Mouse (Mus musculus) heart, postnatal 14 days (tissue): Measurements from ENCODE around the gene Kif2c. TPM values are rescaled to one million over a fixed set of nuclear protein-coding genes. Genes with fewer than 3 reads are reported as not detected.

Experiments used
- DNase-seq, 2 experiments: peaks; one replicate each; pipeline ENCODE4 v3.0.0; 2021 to 2022
- intact Hi-C: fragments of 180-260 bp; cut with DNase I; formaldehyde crosslinking; loops from one replicate; pipeline ENCODE4 v1.15.1; 2025
- microRNA-seq, 2 experiments: library from miRNA; unstranded; fragments of <30 nt; microRNA quantifications; one replicate each; pipeline ENCODE4 v1.2.0; 2021 to 2022
- total RNA-seq, 2 experiments: library from RNA; stranded (reverse); gene quantifications; 2 replicates each; pipeline ENCODE4 v1.2.3; 2021

Kif2c gene
- total RNA-seq, 2 experiments from 2014 or later: 1.7 to 3.4 TPM

DNA sequence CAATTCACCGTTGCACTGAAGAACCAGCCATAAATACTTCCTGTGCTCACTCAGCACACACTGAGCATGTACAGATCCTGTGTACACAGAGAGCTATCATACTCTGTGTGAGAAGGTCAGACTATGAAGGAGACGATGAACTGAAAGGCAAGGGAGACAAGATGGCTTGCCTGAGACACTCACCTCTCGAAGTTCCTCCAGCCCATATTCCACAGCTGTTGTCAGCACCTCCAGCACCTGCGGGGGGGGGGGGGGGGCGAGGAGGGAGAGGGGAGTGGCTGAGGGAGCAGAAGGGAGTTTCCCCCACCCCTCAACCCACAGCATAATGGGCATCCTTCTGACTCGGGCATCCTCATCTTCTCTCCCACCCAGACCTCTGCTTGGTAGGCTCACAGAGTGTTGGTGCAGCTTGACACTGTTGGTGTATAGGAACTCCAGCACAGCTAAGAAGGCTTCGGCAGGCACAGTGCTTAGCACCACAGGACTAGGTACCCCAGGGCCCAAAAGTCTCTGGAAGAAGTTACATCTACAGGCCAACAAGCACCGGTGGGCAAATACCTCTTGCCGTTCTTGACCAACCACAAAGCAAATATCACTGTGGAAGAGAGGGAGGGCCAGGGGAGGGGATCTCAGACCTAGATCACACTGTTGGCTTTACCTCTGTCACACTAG lies 58.8 kb downstream of the Kif2c start:
- DNase-seq: no peak
- intact Hi-C loops: loop anchor here (5.0 to 10.0 kb wide), 2 partner anchors 121 to 409 kb away; no protein-coding TSS in a partner anchor

GRCm38 (mm10) chr4:117122209-117122608 lies 60.2 kb downstream of the Kif2c start:
- DNase-seq: no peak
- intact Hi-C loops: loop anchor here (5.0 to 10.0 kb wide), 2 partner anchors 120 to 407 kb away; no protein-coding TSS in a partner anchor

- DNase-seq: peak; percentile 92 to 93
- intact Hi-C loops: loop anchor here (2.0 to 10.0 kb wide), 4 partner anchors 20 to 406 kb away; no protein-coding TSS in a partner anchor
Measured at GRCm38 (mm10) chr4:117120445-117121414, 61.7 kb downstream of the Kif2c start.

- no peak for DNase-seq
- intact Hi-C loops: loop anchor here (2.0 to 10.0 kb wide), 4 partner anchors 19 to 405 kb away; no protein-coding TSS in a partner anchor
Measured at GRCm38 (mm10) chr4:117120052-117120444, 62.4 kb downstream of the Kif2c start.

GRCm38 (mm10) chr4:117119636-117120035 lies 62.8 kb downstream of the Kif2c start:
- intact Hi-C loops: loop anchor here (2.0 to 10.0 kb wide), 4 partner anchors 19 to 405 kb away; no protein-coding TSS in a partner anchor
- DNase-seq: no peak

DNA sequence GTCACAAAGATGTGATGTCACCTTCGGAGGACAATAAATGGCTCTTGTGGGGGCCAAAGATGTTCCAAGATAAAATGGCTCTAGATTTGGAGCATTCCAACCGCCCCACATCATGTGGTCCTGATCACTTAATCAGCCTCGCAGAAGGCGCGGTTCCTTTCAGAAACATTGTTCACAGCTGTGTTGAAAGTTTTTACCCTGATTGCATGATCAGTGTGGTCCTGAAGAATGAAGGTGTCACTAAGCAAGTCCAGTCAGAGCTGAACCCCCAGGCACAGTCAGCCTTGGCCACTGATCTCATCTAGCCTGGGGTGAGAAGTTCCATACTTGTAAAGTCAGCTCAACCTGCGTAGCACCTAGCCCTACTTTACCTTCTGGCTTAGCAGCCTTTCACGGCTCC lies 64.5 kb downstream of the Kif2c start:
- intact Hi-C loops: no loop called here

DNA sequence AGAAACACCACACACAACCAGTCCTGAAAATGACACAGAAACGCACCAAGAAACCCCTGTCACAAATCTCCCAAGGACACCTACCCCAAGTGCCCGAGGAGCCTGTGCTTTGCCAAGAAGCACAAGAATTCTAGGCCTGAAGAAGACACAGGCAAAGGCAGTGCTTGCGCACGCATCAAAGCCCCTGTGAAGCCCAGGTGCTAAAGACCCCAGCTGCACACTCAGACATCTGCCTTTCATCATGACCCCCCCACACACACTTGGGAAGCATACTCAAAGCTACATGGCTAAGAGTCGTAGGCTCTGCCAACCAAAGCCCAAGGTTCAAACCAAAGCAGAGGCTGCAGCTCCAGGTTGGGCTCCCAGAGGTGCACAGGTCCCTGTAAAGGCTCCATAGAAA lies 66.8 kb downstream of the Kif2c start:
- no peak for DNase-seq
- intact Hi-C loops: no loop called here

More for the DNA sequence above, 64.5 kb downstream of the Kif2c start:
- no peak for DNase-seq

- intact Hi-C loops: no loop called here
Measured at GRCm38 (mm10) chr4:117113237-117113636, 69.2 kb downstream of the Kif2c start.

GRCm38 (mm10) chr4:117110985-117111384 lies 71.5 kb downstream of the Kif2c start:
- no peak for DNase-seq
- intact Hi-C loops: no loop called here

More at GRCm38 (mm10) chr4:117113237-117113636, 69.2 kb downstream of the Kif2c start:
- DNase-seq: no peak

DNA sequence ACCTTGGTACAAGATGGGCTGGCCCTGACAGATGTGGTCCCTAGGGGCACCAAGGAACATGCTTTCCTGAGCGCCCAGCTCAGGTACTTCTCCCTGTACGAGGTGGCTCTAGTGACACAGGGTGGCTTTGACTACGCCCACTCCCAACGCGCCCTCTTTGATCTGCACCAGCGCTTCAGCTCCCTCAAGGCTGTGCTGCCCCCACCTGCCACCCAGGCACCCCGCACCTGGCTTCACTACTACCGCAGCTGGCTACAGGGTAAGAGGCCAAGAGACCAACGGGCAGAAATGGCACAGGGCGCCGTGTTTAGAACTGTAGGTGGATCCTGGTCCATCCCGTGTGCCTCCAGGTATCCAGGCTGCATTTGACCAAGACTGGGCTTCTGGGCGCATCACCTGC lies 72.2 kb downstream of the Kif2c start:
- no peak for DNase-seq
- intact Hi-C loops: no loop called here

Small RNA genes lying within 50 kb of the gene (microRNA-seq; reads per million reads assigned to microRNA genes)
- gene Gm22398: 0 reads per million in 2 experiments

Other genes with a start within 250 kb of the Kif2c start
- 100 to 1,000 TPM in 1 of 2 experiments, 10 to 100 TPM in 1; 92.7 to 106 TPM for gene Urod, start 188.2 kb downstream of the Kif2c start, total RNA-seq
- 10 to 100 TPM; 18.6 to 18.9 TPM for gene Hectd3, start 187.3 kb downstream of the Kif2c start, total RNA-seq
- 10 to 100 TPM; 14.9 to 15.5 TPM for gene Eif2b3, start 163.2 kb downstream of the Kif2c start, total RNA-seq
- gene Ptch2, start 86.6 kb downstream of the Kif2c start, total RNA-seq: 1 to 10 TPM; 1.5 to 1.7 TPM
- 1 to 10 TPM; 3.3 to 5.5 TPM for gene Btbd19, start 56.9 kb downstream of the Kif2c start, total RNA-seq
- gene Tctex1d4, start 55.8 kb downstream of the Kif2c start, total RNA-seq: not detected
- 1 to 10 TPM; 1.8 to 3.1 TPM for gene Plk3, start 48.7 kb downstream of the Kif2c start, total RNA-seq
- 100 to 1,000 TPM; 590 to 604 TPM for gene Rps8, start 26.4 kb downstream of the Kif2c start, total RNA-seq
- gene Tmem53, start 69.3 kb upstream of the Kif2c start, total RNA-seq: 10 to 100 TPM; 22.6 to 31.5 TPM
- gene Armh1, start 69.5 kb upstream of the Kif2c start, total RNA-seq: under 1 TPM; 0.15 to 0.33 TPM